Mouse (Mus musculus) embryonic facial prominence, embryonic 13.5 days (tissue): ENCODE results near the gene Rplp2. TPM values are rescaled to one million over a fixed set of nuclear protein-coding genes. Genes with fewer than 3 reads are reported as not detected.

Experiments
- ATAC-seq: fragments of 200-750 bp; cut with Nextera tagmentation; 2 replicates; pipeline ENCODE4 v1.8.0; 2017; ENCODE audit warnings: low read depth; ENCODE audit not compliant: insufficient number of reproducible peaks, insufficient read depth, low FRiP score, low TSS enrichment
- H3K27ac ChIP-seq: fragments of 300-500 bp; sonication (generic); 2 replicates; pipeline ENCODE4 v1.5.1; 2015; ENCODE audit warnings: moderate library complexity, mild to moderate bottlenecking, inconsistent platforms
- H3K27me3 ChIP-seq: fragments of 300-500 bp; sonication (generic); 2 replicates; pipeline ENCODE4 v1.6.1; 2015; ENCODE audit warnings: mild to moderate bottlenecking, inconsistent platforms
- H3K36me3 ChIP-seq: fragments of 300-500 bp; sonication (generic); 2 replicates; pipeline ENCODE4 v1.6.1; 2015; ENCODE audit warnings: mild to moderate bottlenecking, inconsistent platforms
- H3K4me1 ChIP-seq: fragments of 300-500 bp; sonication (generic); 2 replicates; pipeline ENCODE4 v1.6.1; 2015; ENCODE audit warnings: inconsistent platforms
- H3K4me2 ChIP-seq: fragments of 300-500 bp; sonication (generic); 2 replicates; pipeline ENCODE4 v1.6.1; 2015; ENCODE audit warnings: moderate library complexity, mild to moderate bottlenecking, inconsistent platforms
- H3K4me3 ChIP-seq: fragments of 300-500 bp; sonication (generic); 2 replicates; pipeline ENCODE4 v1.5.1; 2015; ENCODE audit warnings: mild to moderate bottlenecking, inconsistent platforms
- H3K9ac ChIP-seq: fragments of 300-500 bp; sonication (generic); 2 replicates; pipeline ENCODE4 v1.6.1; 2015; ENCODE audit warnings: mild to moderate bottlenecking, inconsistent platforms
- H3K9me3 ChIP-seq: fragments of 300-500 bp; sonication (generic); 2 replicates; pipeline ENCODE4 v1.6.1; 2016; ENCODE audit warnings: inconsistent platforms
- WGBS: fragments of 180-500 bp; shearing (Covaris S2); methylation state at CpG from one replicate; pipeline ENCODE4 v1.1.7; 2015; ENCODE audit warnings: mixed read lengths; 5-methylcytosine and 5-hydroxymethylcytosine counted together
- polyA plus RNA-seq: library from polyadenylated mRNA; unstranded; fragments of >200 nt; fragmentation: Nextera tagmentation; extraction: Ambion mirVana; gene quantifications from 2 replicates; pipeline ENCODE4 v1.2.1, GENCODE M21; 2015

Rplp2 gene
- polyA plus RNA-seq, 1 experiment from 2014 or later, result 1,500 TPM

DNA sequence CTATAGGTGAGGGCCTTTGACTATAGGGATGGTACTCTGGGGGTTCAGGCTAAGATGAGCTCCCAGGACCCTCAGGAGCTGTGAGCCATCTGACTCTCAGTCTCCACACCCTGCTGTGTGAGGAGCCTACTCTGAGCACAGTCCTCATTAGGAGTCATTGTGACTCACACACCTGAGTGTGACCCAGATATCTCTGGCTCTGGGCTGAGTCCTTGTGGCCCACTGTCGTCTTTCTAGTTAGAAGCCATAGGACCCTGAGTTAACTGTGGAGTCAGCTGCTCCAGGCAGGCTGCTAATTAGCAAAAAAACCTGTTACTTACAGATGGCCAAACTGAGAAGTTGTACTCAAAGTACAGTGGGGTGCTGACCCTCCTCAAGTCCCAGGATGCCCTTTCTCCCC is 46.6 kb downstream of the Rplp2 start:
- H3K4me3 ChIP-seq, result no peak overlapping the region
- no peak for ATAC-seq
- H3K27me3 ChIP-seq, result no peaks in the 10 kb centered on the region
- H3K4me1 ChIP-seq, result no peaks in the 10 kb centered on the region
- peaks cover 43% of the 10 kb centered on the region for H3K36me3 ChIP-seq
- H3K4me2 ChIP-seq, result no peak overlapping the region
- H3K27ac ChIP-seq, result no peak overlapping the region
- no peak overlapping the region for H3K9ac ChIP-seq
- WGBS, result 82% methylated on average over 1 of the region's 1 CpGs
- no peaks in the 10 kb centered on the region for H3K9me3 ChIP-seq

DNA sequence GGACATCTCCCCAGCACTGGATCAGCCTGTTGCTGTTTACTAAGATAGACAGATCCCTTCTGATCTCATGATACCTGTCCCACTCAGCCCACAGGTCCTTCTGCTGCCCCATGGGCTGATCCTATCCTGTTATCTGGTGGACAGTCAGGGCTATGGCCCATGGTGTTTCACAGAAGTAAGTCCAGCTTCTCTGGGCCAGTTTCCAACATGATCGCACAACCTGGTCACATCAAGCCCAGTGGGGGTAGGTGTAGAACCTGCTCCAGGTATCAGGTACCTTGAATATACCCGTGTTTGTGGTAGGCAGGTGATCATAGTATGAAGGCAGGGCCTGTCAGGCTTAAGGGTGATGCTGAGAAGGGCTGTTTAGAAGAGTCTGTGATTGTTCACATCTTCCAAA is 48.2 kb downstream of the Rplp2 start:
- WGBS, result 93% methylated on average over 2 of the region's 2 CpGs
- Histone ChIP-seq H3K36me3 (peaks cover 56% of the 10 kb centered on the region), H3K27ac (no peak overlapping the region)

DNA sequence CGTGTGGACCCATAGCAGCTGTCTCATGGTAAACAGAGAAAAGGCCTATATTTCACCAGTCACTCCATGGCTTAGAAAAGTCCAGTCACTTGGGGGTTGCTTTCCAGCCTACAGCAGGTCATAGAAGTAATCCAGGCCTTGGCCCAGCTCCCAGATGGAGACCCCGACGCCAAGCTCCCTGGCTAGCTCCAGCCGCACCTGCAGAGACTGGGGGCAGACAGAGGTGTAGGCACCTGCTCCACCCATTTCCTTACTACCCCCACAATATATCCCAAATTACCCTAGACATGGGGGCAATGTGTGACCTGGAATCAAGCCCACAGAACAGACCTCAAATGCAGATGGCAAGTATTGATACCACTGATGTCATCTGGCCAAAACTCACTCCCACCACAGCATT is 48.8 kb downstream of the Rplp2 start:
- no peak overlapping the region for H3K4me2 ChIP-seq
- H3K9me3 ChIP-seq, result no peaks in the 10 kb centered on the region
- no peak overlapping the region for H3K4me3 ChIP-seq
- no peaks in the 10 kb centered on the region for H3K27me3 ChIP-seq
- H3K27ac ChIP-seq, result no peak overlapping the region
- WGBS, result 86% methylated on average over 4 of the region's 4 CpGs
- no peaks in the 10 kb centered on the region for H3K4me1 ChIP-seq
- ATAC-seq, result no peak
- no peak overlapping the region for H3K9ac ChIP-seq
- peaks cover 58% of the 10 kb centered on the region for H3K36me3 ChIP-seq

More for the DNA sequence above, 48.2 kb downstream of the Rplp2 start:
- no peaks in the 10 kb centered on the region for H3K27me3 ChIP-seq
- H3K9me3 ChIP-seq, result no peaks in the 10 kb centered on the region
- H3K4me2 ChIP-seq, result no peak overlapping the region
- no peak overlapping the region for H3K4me3 ChIP-seq
- H3K4me1 ChIP-seq, result no peaks in the 10 kb centered on the region
- no peak for ATAC-seq
- no peak overlapping the region for H3K9ac ChIP-seq

DNA sequence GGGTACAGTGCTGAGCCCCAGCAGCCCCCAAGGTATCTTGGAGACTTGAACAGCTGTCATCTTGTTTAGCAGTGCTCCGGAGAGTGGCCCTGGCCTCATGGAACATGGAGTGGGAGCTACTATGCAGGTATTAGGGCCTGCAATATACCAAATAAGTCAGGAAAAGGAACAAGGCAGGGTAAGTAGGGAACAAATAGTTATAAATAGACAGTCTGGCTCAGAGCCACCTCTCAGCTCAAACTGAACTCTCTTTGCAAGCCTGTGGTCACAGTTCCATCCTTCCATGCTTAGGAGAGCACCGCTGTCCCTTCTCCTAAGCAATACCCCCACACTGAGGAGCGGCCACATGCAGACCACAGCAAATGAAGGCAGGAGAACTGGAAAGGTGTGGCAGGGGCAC is 50.4 kb downstream of the Rplp2 start:
- Histone ChIP-seq H3K36me3 (peaks cover 59% of the 10 kb centered on the region), H3K9ac (no peak overlapping the region)
- 94% methylated on average over 3 of the region's 3 CpGs for WGBS

More for the DNA sequence above, 50.4 kb downstream of the Rplp2 start:
- ATAC-seq, result no peak
- Histone ChIP-seq H3K9me3 (no peaks in the 10 kb centered on the region), H3K4me2 (no peak overlapping the region), H3K27me3 (no peaks in the 10 kb centered on the region), H3K4me1 (no peaks in the 10 kb centered on the region), H3K27ac (no peak overlapping the region), H3K4me3 (no peak overlapping the region)

Other genes starting within 250 kb of the Rplp2 start
- 2.8 and 3.4 TPM in 2 replicates for gene Lmntd2, start 233.3 kb upstream of the Rplp2 start, polyA plus RNA-seq
- gene Rassf7, start 231.5 kb upstream of the Rplp2 start, polyA plus RNA-seq, result 32.9 and 40.0 TPM in 2 replicates
- 78.5 and 82.0 TPM in 2 replicates for gene Phrf1, start 218.6 kb upstream of the Rplp2 start, polyA plus RNA-seq
- gene Irf7, start 180.9 kb upstream of the Rplp2 start, polyA plus RNA-seq, result 2.0 and 2.4 TPM in 2 replicates
- gene Cdhr5, start 170.6 kb upstream of the Rplp2 start, polyA plus RNA-seq, result 2.0 TPM in 1 of 2 replicates, not detected in the other
- 1.1 and 1.9 TPM in 2 replicates for gene Sct, start 168.2 kb upstream of the Rplp2 start, polyA plus RNA-seq
- gene Drd4, start 155.4 kb upstream of the Rplp2 start, polyA plus RNA-seq, result 1.3 and 1.7 TPM in 2 replicates
- gene Deaf1, start 119.7 kb upstream of the Rplp2 start, polyA plus RNA-seq, result 81.1 and 83.3 TPM in 2 replicates
- 57.7 and 58.0 TPM in 2 replicates for gene Tmem80, start 119.6 kb upstream of the Rplp2 start, polyA plus RNA-seq
- 12.1 and 13.1 TPM in 2 replicates for gene Eps8l2, start 108.5 kb upstream of the Rplp2 start, polyA plus RNA-seq
- gene Taldo1, start 55.2 kb upstream of the Rplp2 start, polyA plus RNA-seq, result 268 and 277 TPM in 2 replicates
- 73.2 and 74.2 TPM in 2 replicates for gene Gatd1, start 33.2 kb upstream of the Rplp2 start, polyA plus RNA-seq
- gene Cend1, start 17.9 kb upstream of the Rplp2 start, polyA plus RNA-seq, result 2.8 and 3.4 TPM in 2 replicates
- 32.4 and 35.3 TPM in 2 replicates for gene Slc25a22, start 9.5 kb upstream of the Rplp2 start, polyA plus RNA-seq
- gene Pidd1, start 3.3 kb upstream of the Rplp2 start, polyA plus RNA-seq, result 11.4 and 12.0 TPM in 2 replicates
- gene Pnpla2, start 7.8 kb downstream of the Rplp2 start, polyA plus RNA-seq, result 13.4 and 13.5 TPM in 2 replicates
- 11.5 and 12.7 TPM in 2 replicates for gene Cracr2b, start 13.7 kb downstream of the Rplp2 start, polyA plus RNA-seq
- 16.5 and 16.6 TPM in 2 replicates for gene Cd151, start 20.0 kb downstream of the Rplp2 start, polyA plus RNA-seq
- 64.5 and 70.3 TPM in 2 replicates for gene Polr2l, start 27.8 kb downstream of the Rplp2 start, polyA plus RNA-seq
- gene Tspan4, start 27.9 kb downstream of the Rplp2 start, polyA plus RNA-seq, result 46.4 and 55.6 TPM in 2 replicates
- 34.6 and 40.5 TPM in 2 replicates for gene Chid1, start 92.5 kb downstream of the Rplp2 start, polyA plus RNA-seq
- 80.1 and 82.9 TPM in 2 replicates for gene Ap2a2, start 114.8 kb downstream of the Rplp2 start, polyA plus RNA-seq
- gene Muc6, start 207.9 kb downstream of the Rplp2 start, polyA plus RNA-seq, result 0.18 and 0.30 TPM in 2 replicates
- gene Muc2, start 243.0 kb downstream of the Rplp2 start, polyA plus RNA-seq, result 1.4 and 1.7 TPM in 2 replicates